17 mouse cellular contexts compared by ENCODE assay signal in the genomic region with DNA sequence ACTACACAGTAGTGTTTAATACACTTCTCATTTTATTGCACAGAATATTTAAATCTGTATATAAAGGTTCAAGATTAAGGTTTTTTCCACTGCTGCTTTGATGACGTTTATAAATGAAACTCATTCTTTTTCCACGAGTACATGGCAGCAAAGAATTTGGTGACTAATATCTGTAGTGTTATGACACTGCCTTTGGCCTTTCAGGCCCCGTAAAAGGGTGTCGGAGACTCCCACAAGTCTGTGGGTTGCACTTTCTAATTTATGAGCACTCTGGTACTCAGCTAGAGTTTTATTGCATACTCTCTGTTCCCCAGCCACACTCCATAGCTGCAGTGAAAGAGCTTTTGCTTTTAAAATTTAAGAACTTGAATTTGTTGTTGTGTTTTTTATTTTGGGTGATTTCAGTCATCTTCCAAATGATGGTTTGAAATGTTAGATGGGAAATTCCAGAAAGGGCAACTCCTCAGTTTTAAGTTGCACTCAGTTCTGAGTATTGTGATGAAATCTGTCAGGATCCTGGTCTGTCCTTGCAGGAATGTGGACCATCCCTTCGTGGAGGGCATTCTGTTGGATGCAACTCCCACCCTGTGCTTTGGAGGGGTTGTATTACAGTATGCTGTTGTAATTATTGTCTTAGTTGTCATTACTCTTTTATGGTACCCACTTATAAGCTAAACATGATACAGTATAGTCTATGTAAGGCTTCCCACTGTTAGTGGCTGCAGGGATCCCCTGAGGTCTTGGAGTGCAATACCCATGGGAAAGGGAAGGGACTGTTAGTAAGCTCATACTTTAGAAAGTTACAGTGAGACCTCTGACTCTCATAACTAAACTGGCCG.
DNase-seq lines count a peak whose midpoint lies in the region; ATAC-seq and TF ChIP-seq lines count a peak whose summit lies in the region.
"Had no signal": no experiment of that assay in that cellular context is flagged by ENCODE, and none has a peak within 500 bp of the region (broad histone marks: within the 10 kb centered on the region; RNA-seq: fewer than 3 reads in every experiment).

No protein-coding gene starts in this region.

- no peak overlapping the region for H3K4me2 ChIP-seq in kidney, postnatal 0 days (ENCODE audit: low read length)
- no peak overlapping the region for H3K4me2 ChIP-seq in forebrain, postnatal 0 days (ENCODE audit: low read depth)
- H3K4me2 ChIP-seq: lung, embryonic 15.5 days had no signal

- H3K9ac ChIP-seq in kidney, postnatal 0 days (ENCODE audit: low read depth, low read length) = no peak overlapping the region
- H3K9ac ChIP-seq in forebrain, postnatal 0 days = no peak overlapping the region
- H3K9ac ChIP-seq: lung, embryonic 15.5 days had no signal

- no peak overlapping the region for H3K4me3 ChIP-seq in kidney, postnatal 0 days (replicated peaks; ENCODE audit: low read depth, low read length)
- H3K4me3 ChIP-seq in forebrain, postnatal 0 days (ENCODE audit: low read depth, low read length) = no peak overlapping the region
- H3K4me3 ChIP-seq in cerebellum, adult 2 months (replicated peaks; ENCODE audit: insufficient read depth, low read depth, low read length) = no peak overlapping the region
- H3K4me3 ChIP-seq: left cerebral cortex, adult 2 months; lung, embryonic 15.5 days; megakaryocyte, embryonic 14.5 days had no signal

- H3K36me3 ChIP-seq in kidney, postnatal 0 days (ENCODE audit: insufficient read depth, low read length) = no peaks in the 10 kb centered on the region
- H3K36me3 ChIP-seq in forebrain, postnatal 0 days (ENCODE audit: insufficient read depth) = no peaks in the 10 kb centered on the region
- H3K36me3 ChIP-seq: lung, embryonic 15.5 days had no signal

- H3K27ac ChIP-seq in kidney, postnatal 0 days = no peak overlapping the region
- no peak overlapping the region for H3K27ac ChIP-seq in forebrain, postnatal 0 days (ENCODE audit: low read depth, low read length)
- no peak overlapping the region for H3K27ac ChIP-seq in cerebellum, adult 2 months (ENCODE audit: insufficient read depth, low read length)
- H3K27ac ChIP-seq: hindbrain, postnatal 0 days; left cerebral cortex, adult 2 months; lung, embryonic 15.5 days had no signal

- TF ChIP-seq POLR2A in cerebellum, adult 2 months (IDR thresholded peaks at IDR 0.05; ENCODE audit: borderline replicate concordance, insufficient read depth, low read length) = no peak

- no peaks in the 10 kb centered on the region for H3K27me3 ChIP-seq in kidney, postnatal 0 days (ENCODE audit: insufficient read depth, low read length)
- H3K27me3 ChIP-seq in forebrain, postnatal 0 days (ENCODE audit: insufficient read depth, low read length) = no peaks in the 10 kb centered on the region
- no peaks in the 10 kb centered on the region for H3K27me3 ChIP-seq in cerebellum, adult 2 months (ENCODE audit: control insufficient read depth, insufficient read depth, low read length)
- H3K27me3 ChIP-seq: lung, embryonic 15.5 days; megakaryocyte, embryonic 14.5 days had no signal

- no peaks in the 10 kb centered on the region for H3K9me3 ChIP-seq in kidney, postnatal 0 days (replicated peaks; ENCODE audit: low read length)
- no peaks in the 10 kb centered on the region for H3K9me3 ChIP-seq in forebrain, postnatal 0 days (ENCODE audit: low read length)
- H3K9me3 ChIP-seq: lung, embryonic 15.5 days; megakaryocyte, embryonic 14.5 days had no signal

- ATAC-seq in kidney, postnatal 0 days (replicated peaks; ENCODE audit: low FRiP score, low read depth) = peak; percentile 65
- ATAC-seq in forebrain, postnatal 0 days = no peak
- ATAC-seq: hindbrain, postnatal 0 days had no signal

- peak; percentile 72 for DNase-seq in adrenal gland, adult 2 months
- no peak for DNase-seq in adrenal gland, postnatal 4 days (ENCODE audit: low spot score in 2 of 2)
- peak; percentile 71 for DNase-seq in kidney, postnatal 0 days (ENCODE audit: low spot score)
- DNase-seq in kidney, adult 8-10 months = no peak
- peak; percentile 44 for DNase-seq in adrenal gland, postnatal 10 days
- peak; percentile 20 for DNase-seq in skeletal muscle tissue, adult 2 months (ENCODE audit: low read depth, low spot score)
- DNase-seq in forebrain, postnatal 0 days = no peak
- DNase-seq in cerebellum, adult 2 months = no peak
- DNase-seq: cerebellum, postnatal 14 days; heart, adult 18-20 months; heart, postnatal 36 days; liver; right cerebral cortex, postnatal 25 days had no signal

- no peaks in the 10 kb centered on the region for H3K4me1 ChIP-seq in kidney, postnatal 0 days (replicated peaks; ENCODE audit: insufficient read depth, low read length)
- H3K4me1 ChIP-seq in forebrain, postnatal 0 days (ENCODE audit: insufficient read depth) = no peaks in the 10 kb centered on the region
- H3K4me1 ChIP-seq in cerebellum, adult 2 months (ENCODE audit: control insufficient read depth, insufficient read depth, low read length) = no peaks in the 10 kb centered on the region; the same call in 1 of the 2 replicates
- H3K4me1 ChIP-seq: lung, embryonic 15.5 days had no signal

- 22% methylated on average over 6 of the region's 6 CpGs for WGBS in kidney, postnatal 0 days
- 87% methylated on average over 6 of the region's 6 CpGs for WGBS in forebrain, postnatal 0 days
- 84% methylated on average over 6 of the region's 6 CpGs for WGBS in cerebellum, adult 2 months

- no peak for TF ChIP-seq CTCF in kidney, postnatal 0 days (IDR thresholded peaks at IDR 0.05; ENCODE audit: low read depth)
- no peak for TF ChIP-seq CTCF in forebrain, postnatal 0 days (IDR thresholded peaks at IDR 0.05; ENCODE audit: low read depth)
- TF ChIP-seq CTCF in cerebellum, adult 2 months (IDR thresholded peaks at IDR 0.05; ENCODE audit: borderline replicate concordance, insufficient read depth, low read depth, low read length) = no peak

Comparison
In these comparisons a context has a peak if more than half of its experiments do, and no peak if none do; other contexts are left out.
1. DNase-seq: peak in adrenal gland, adult 2 months (single experiment), kidney, postnatal 0 days (single experiment), adrenal gland, postnatal 10 days (single experiment) and skeletal muscle tissue, adult 2 months (single experiment); none in adrenal gland, postnatal 4 days (0 of 2), kidney, adult 8-10 months (0 of 2), forebrain, postnatal 0 days (single experiment) and cerebellum, adult 2 months (0 of 2).